Mouse (Mus musculus) MEL (cell line): Measurements from ENCODE around the gene Scamp2. TPM values are rescaled to one million over a fixed set of nuclear protein-coding genes. Genes with fewer than 3 reads are reported as not detected.

ENCODE experiments used
- DNase-seq: peaks from one replicate; pipeline ENCODE4 v3.0.0; 2011; ENCODE audit warnings: low read depth, low spot score
- H3K27ac ChIP-seq: 2 replicates; pipeline ENCODE4 v1.5.1; 2012; ENCODE audit warnings: low read depth, mild to moderate bottlenecking, control low read depth, low read length, moderate library complexity; ENCODE audit not compliant: control insufficient read depth
- H3K27me3 ChIP-seq, 2 experiments: fragments of 150-350 bp in 1 of 2; sonication (generic) in 1 of 2; 2 replicates each; pipeline ENCODE4 v1.6.1; 2012; ENCODE audit warnings: low read length in 2 of 2, mild to moderate bottlenecking in 2 of 2, improper control_type of control experiment in 1 of 2, moderate library complexity in 1 of 2; ENCODE audit not compliant: insufficient read depth in 2 of 2, control insufficient read depth in 1 of 2
- H3K36me3 ChIP-seq, 2 experiments: 2 replicates each; pipeline ENCODE4 v1.6.1; 2012 to 2014; ENCODE audit warnings: low read length in 2 of 2, improper control_type of control experiment in 1 of 2, inconsistent platforms in 1 of 2, mild to moderate bottlenecking in 1 of 2; ENCODE audit not compliant: insufficient read depth in 2 of 2, control insufficient read depth in 1 of 2
- H3K4me1 ChIP-seq, 2 experiments: fragments of 150-350 bp in 1 of 2; sonication (generic) in 1 of 2; 2 replicates each; pipeline ENCODE4 v1.6.1; 2012; ENCODE audit warnings: low read length in 2 of 2, improper control_type of control experiment in 1 of 2, mild to moderate bottlenecking in 1 of 2; ENCODE audit not compliant: insufficient read depth in 2 of 2, control insufficient read depth in 1 of 2
- H3K4me3 ChIP-seq, 2 experiments: fragments of 150-350 bp in 1 of 2; sonication (generic) in 1 of 2; 2 replicates each; pipeline ENCODE4 v1.5.1; 2012; ENCODE audit warnings: low read depth in 2 of 2, low read length in 2 of 2, mild to moderate bottlenecking in 2 of 2, moderate library complexity in 2 of 2, control low read depth in 1 of 2, improper control_type of control experiment in 1 of 2; ENCODE audit not compliant: control insufficient read depth in 1 of 2, insufficient read depth in 1 of 2
- H3K79me2 ChIP-seq: 2 replicates; pipeline ENCODE4 v1.6.1; 2012; ENCODE audit warnings: mild to moderate bottlenecking, low read length, moderate library complexity; ENCODE audit not compliant: control insufficient read depth, poor library complexity, insufficient read depth
- H3K9ac ChIP-seq: 2 replicates; pipeline ENCODE4 v1.6.1; 2012; ENCODE audit warnings: low read depth, mild to moderate bottlenecking, control low read depth, low read length, moderate library complexity; ENCODE audit not compliant: control insufficient read depth, poor library complexity, severe bottlenecking
- H3K9me3 ChIP-seq: fragments of 150-350 bp; sonication (generic); replicated peaks from 2 replicates; pipeline ENCODE4 v1.6.1; 2012; ENCODE audit warnings: mild to moderate bottlenecking, low read length, improper control_type of control experiment, moderate library complexity; ENCODE audit not compliant: insufficient read depth
- BHLHE40 ChIP-seq: IDR thresholded peaks from 2 replicates; pipeline ENCODE4 v1.6.1; 2012; ENCODE audit warnings: low read depth, mild to moderate bottlenecking, inconsistent platforms, low read length, improper control_type of control experiment, borderline replicate concordance
- CHD1 ChIP-seq: IDR thresholded peaks from 2 replicates; pipeline ENCODE4 v1.6.1; 2012; ENCODE audit warnings: low read depth, mild to moderate bottlenecking, inconsistent platforms, low read length, improper control_type of control experiment
- ELF1 ChIP-seq: IDR thresholded peaks from 2 replicates; pipeline ENCODE4 v1.6.1; 2014; ENCODE audit warnings: low read depth, mild to moderate bottlenecking, inconsistent platforms, low read length, improper control_type of control experiment, moderate library complexity
- MXI1 ChIP-seq: IDR thresholded peaks from 2 replicates; pipeline ENCODE4 v1.6.1; 2011; ENCODE audit warnings: mild to moderate bottlenecking, low read depth, low read length, improper control_type of control experiment
- MYB ChIP-seq: IDR thresholded peaks from 2 replicates; pipeline ENCODE4 v1.6.1; 2011; ENCODE audit warnings: mild to moderate bottlenecking, low read depth, low read length, improper control_type of control experiment
- MYC ChIP-seq: IDR thresholded peaks from 2 replicates; pipeline ENCODE4 v1.6.1; 2011; ENCODE audit warnings: low read depth, mild to moderate bottlenecking, low read length, improper control_type of control experiment, moderate library complexity
- NRF1 ChIP-seq: IDR thresholded peaks from 2 replicates; pipeline ENCODE4 v1.6.1; 2014; ENCODE audit warnings: low read depth, mild to moderate bottlenecking, inconsistent platforms, low read length, improper control_type of control experiment, moderate library complexity; ENCODE audit not compliant: poor library complexity, insufficient read depth, severe bottlenecking
- RCOR1 ChIP-seq: IDR thresholded peaks from 2 replicates; pipeline ENCODE4 v1.6.1; 2012; ENCODE audit warnings: low read depth, mild to moderate bottlenecking, inconsistent platforms, low read length, improper control_type of control experiment
- UBTF ChIP-seq: IDR thresholded peaks from 2 replicates; pipeline ENCODE4 v1.6.1; 2012; ENCODE audit warnings: low read depth, mild to moderate bottlenecking, inconsistent platforms, low read length, improper control_type of control experiment, moderate library complexity, borderline replicate concordance; ENCODE audit not compliant: insufficient read depth
- USF1 ChIP-seq: IDR thresholded peaks from 2 replicates; pipeline ENCODE4 v1.6.1; 2014; ENCODE audit warnings: low read depth, mild to moderate bottlenecking, inconsistent platforms, low read length, improper control_type of control experiment, moderate library complexity
- ZNF384 ChIP-seq: IDR thresholded peaks from 2 replicates; pipeline ENCODE4 v1.6.1; 2012; ENCODE audit warnings: low read depth, mild to moderate bottlenecking, inconsistent platforms, low read length, improper control_type of control experiment
- polyA plus RNA-seq, 2 experiments: library from polyadenylated mRNA; stranded (reverse) in 1 of 2; unstranded in 1 of 2; fragments of >175 nt in 1 of 2; fragments of >200 nt in 1 of 2; gene quantifications; 2 replicates each; pipeline versions ENCODE4 v1.2.1 to v1.2.4; 2012; ENCODE audit warnings: low replicate concordance in 2 of 2, low read depth in 1 of 2; ENCODE audit not compliant: insufficient read length in 2 of 2, insufficient read depth in 1 of 2, missing spikeins in 1 of 2
- total RNA-seq: library from RNA; depleted of rRNA; stranded (reverse); fragments of 300-350 nt; gene quantifications from 2 replicates; pipeline ENCODE4 v1.2.3, GENCODE M21; 2012

Scamp2 gene
- total and polyA plus RNA-seq, 3 experiments, result 35.4 to 51.4 TPM; not detected in 1

DNA sequence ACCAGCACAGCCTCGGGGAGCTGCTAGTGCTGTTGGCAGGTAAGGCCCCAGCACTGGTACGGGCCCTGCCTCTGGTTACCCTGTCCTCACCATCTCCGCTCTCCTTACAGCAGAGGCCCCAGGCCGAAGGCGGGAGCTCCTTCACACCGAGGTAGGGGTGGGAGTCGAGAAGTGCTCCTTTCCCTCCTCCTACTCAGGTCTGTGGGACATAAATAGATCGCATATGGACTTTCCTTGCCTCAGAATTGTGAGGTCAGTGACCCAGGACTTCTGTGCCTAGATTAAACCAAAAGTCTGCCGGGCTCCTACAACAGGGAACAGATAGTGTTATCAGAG, 33.4 kb downstream of the Scamp2 start:
- DNase-seq, result no peak
- Histone ChIP-seq H3K27me3 (no peaks in the 10 kb centered on the region), H3K4me3 (no peak overlapping the region), H3K4me1 (peaks cover 0 to under 1% of the 10 kb centered on the region in 2 experiments; a peak in 1 of 4 replicates), H3K9me3 (no peaks in the 10 kb centered on the region), H3K79me2 (peaks cover 3% of the 10 kb centered on the region; the same call in 1 of the 2 replicates), H3K9ac (no peak overlapping the region), H3K36me3 (no peaks in the 10 kb centered on the region), H3K27ac (no peak overlapping the region)
- TF ChIP-seq MXI1, result no peak
- TF ChIP-seq MYB, result no peak
- TF ChIP-seq BHLHE40, result no peak
- TF ChIP-seq USF1, result no peak
- TF ChIP-seq UBTF, result no peak

GRCm38 (mm10) chr9:57597265-57597664, 36.5 kb downstream of the Scamp2 start:
- Histone ChIP-seq H3K9me3 (no peaks in the 10 kb centered on the region), H3K27ac (no peak overlapping the region), H3K4me3 (no peak overlapping the region)
- no peak for DNase-seq
- no peak for TF ChIP-seq UBTF
- TF ChIP-seq, all 39 proteins: peak for 0
- no peak overlapping the region for H3K9ac ChIP-seq
- H3K27me3 ChIP-seq, result no peaks in the 10 kb centered on the region
- no peaks in the 10 kb centered on the region; a peak in 1 of 4 replicates for H3K36me3 ChIP-seq
- H3K4me1 ChIP-seq, result peaks cover 0 to 6% of the 10 kb centered on the region in 2 experiments; a peak in 1 of 4 replicates
- H3K79me2 ChIP-seq, result no peaks in the 10 kb centered on the region

DNA sequence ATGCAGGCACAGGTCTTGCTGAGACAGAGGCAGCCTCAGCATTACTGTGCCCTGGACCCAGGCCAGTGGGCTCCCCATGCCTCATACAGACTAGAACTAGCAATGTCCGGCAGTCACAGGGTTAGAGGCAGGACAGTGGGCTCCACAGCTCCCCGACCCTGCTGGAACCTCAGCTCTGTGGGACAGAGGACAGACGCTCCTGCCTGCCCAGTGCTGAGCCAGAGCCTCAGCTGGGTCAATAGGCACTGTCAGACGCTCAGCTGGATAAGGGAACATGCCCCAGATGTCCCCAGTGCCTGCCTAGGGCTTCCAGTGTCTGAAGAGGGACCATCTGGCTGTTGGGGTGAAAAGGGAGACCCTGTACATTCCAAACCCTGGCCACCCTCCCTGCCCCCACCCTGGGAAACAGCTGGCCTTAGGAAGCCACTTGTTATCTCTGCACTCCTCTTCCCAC, 37.2 kb downstream of the Scamp2 start:
- TF ChIP-seq NRF1 (no peak), RCOR1 (no peak), ELF1 (no peak), MXI1 (no peak), ZNF384 (no peak), CHD1 (no peak), MYC (no peak)
- Histone ChIP-seq H3K9ac (no peak overlapping the region), H3K36me3 (no peaks in the 10 kb centered on the region; a peak in 1 of 4 replicates), H3K27ac (no peak overlapping the region), H3K9me3 (no peaks in the 10 kb centered on the region), H3K4me3 (no peak overlapping the region), H3K79me2 (no peaks in the 10 kb centered on the region), H3K4me1 (peaks cover 0 to 6% of the 10 kb centered on the region in 2 experiments; a peak in 1 of 4 replicates), H3K27me3 (no peaks in the 10 kb centered on the region)
- no peak for DNase-seq
